Mouse (Mus musculus) kidney, postnatal 0 days (tissue): ENCODE measurements around the gene Ormdl3. TPM values are rescaled to one million over a fixed set of nuclear protein-coding genes. Genes with fewer than 3 reads are reported as not detected.
A peak's percentile ranks its signal among the peaks of the same experiment; 100 is the strongest.

Experiments
- ATAC-seq: fragments of 200-750 bp; cut with Nextera tagmentation; replicated peaks from 2 replicates; pipeline ENCODE4 v1.8.0; 2017; ENCODE audit warnings: low read depth, moderate number of reproducible peaks, moderate TSS enrichment, moderate library complexity; ENCODE audit not compliant: low FRiP score
- DNase-seq: peaks from one replicate; pipeline ENCODE4 v3.0.0-alpha.2; 2016; ENCODE audit warnings: low spot score
- H3K27ac ChIP-seq: fragments of 300-500 bp; sonication (generic); 2 replicates; pipeline ENCODE4 v1.5.1; 2014; ENCODE audit warnings: mild to moderate bottlenecking
- H3K27me3 ChIP-seq: fragments of 300-500 bp; sonication (generic); 2 replicates; pipeline ENCODE4 v1.6.1; 2014; ENCODE audit warnings: low read length, mixed read lengths; ENCODE audit not compliant: insufficient read depth
- H3K36me3 ChIP-seq: fragments of 300-500 bp; sonication (generic); 2 replicates; pipeline ENCODE4 v1.6.1; 2014; ENCODE audit warnings: low read length, mixed read lengths; ENCODE audit not compliant: insufficient read depth
- H3K4me1 ChIP-seq: fragments of 300-500 bp; sonication (generic); replicated peaks from 2 replicates; pipeline ENCODE4 v1.6.1; 2014; ENCODE audit warnings: antibody characterized with exemption, low read length, mixed read lengths; ENCODE audit not compliant: insufficient read depth
- H3K4me2 ChIP-seq: fragments of 300-500 bp; sonication (generic); 2 replicates; pipeline ENCODE4 v1.6.1; 2014; ENCODE audit warnings: mild to moderate bottlenecking, low read length, moderate library complexity, mixed read lengths
- H3K4me3 ChIP-seq: fragments of 300-500 bp; sonication (generic); replicated peaks from 2 replicates; pipeline ENCODE4 v1.5.1; 2014; ENCODE audit warnings: low read depth, low read length
- H3K9ac ChIP-seq: fragments of 300-500 bp; sonication (generic); 2 replicates; pipeline ENCODE4 v1.6.1; 2014; ENCODE audit warnings: low read depth, low read length
- H3K9me3 ChIP-seq: fragments of 300-500 bp; sonication (generic); replicated peaks from 2 replicates; pipeline ENCODE4 v1.6.1; 2016; ENCODE audit warnings: low read length, inconsistent platforms, mixed read lengths
- CTCF ChIP-seq: IDR thresholded peaks from 2 replicates; pipeline ENCODE4 v1.5.1; 2016; ENCODE audit warnings: antibody characterized with exemption, low read depth, mild to moderate bottlenecking, moderate library complexity
- WGBS: fragments of 180-500 bp; shearing (Covaris S2); extraction: QIAGEN DNeasy Blood & Tissue Kit; methylation state at CpG from one replicate; pipeline ENCODE4 v1.1.7; 2014; 5-methylcytosine and 5-hydroxymethylcytosine counted together
- polyA plus RNA-seq: library from polyadenylated mRNA; unstranded; fragments of >200 nt; fragmentation: Nextera tagmentation; extraction: Ambion mirVana; gene quantifications from 2 replicates; pipeline ENCODE4 v1.2.1, GENCODE M21; 2015

Gene Ormdl3
- polyA plus RNA-seq, 1 experiment from 2014 or later = 50.1 TPM

GRCm38 (mm10) chr11:98598851-98599290 is 11.7 kb upstream of the Ormdl3 start:
- no peak overlapping the region for H3K4me3 ChIP-seq
- 0 out of 2 replicates have a peak, but pooled peaks cover 6% of the 10 kb centered on the region for H3K4me1 ChIP-seq
- ATAC-seq = no peak
- H3K27me3 ChIP-seq = peaks cover 8% of the 10 kb centered on the region; the same call in 1 of the 2 replicates
- H3K9me3 ChIP-seq = no peaks in the 10 kb centered on the region
- WGBS = 57% methylated on average over 18 of the region's 18 CpGs
- no peak for TF ChIP-seq CTCF
- no peak overlapping the region for H3K9ac ChIP-seq
- H3K4me2 ChIP-seq = no peak overlapping the region
- no peaks in the 10 kb centered on the region for H3K36me3 ChIP-seq
- DNase-seq = no peak
- no peak overlapping the region for H3K27ac ChIP-seq

DNA sequence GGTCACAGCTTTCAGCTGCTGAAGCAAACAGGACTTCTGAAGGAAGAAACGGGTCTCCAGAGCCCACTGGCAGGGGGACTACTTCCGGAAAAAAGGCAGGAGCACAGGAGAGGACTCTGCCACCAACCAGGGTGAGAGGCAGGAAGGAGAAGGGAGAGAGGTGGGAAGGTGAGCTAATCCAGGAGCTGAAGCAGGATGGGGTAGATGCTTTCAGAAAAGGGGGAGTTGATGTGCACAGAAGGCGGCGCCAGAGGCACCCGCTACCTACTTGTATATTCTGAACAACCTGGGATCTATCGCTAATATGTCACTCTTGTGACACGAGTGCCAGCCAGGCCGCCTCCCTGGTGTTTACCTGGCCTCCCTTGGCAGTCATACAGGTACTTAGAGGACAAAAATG is 10.8 kb upstream of the Ormdl3 start, which contains the start of gene Lrrc3c:
Gene Lrrc3c (plus strand): TSS at position 301 of the 400 bp plus-strand sequence.
- H3K4me3 ChIP-seq = no peak within 1 kb of the TSS
- H3K4me1 ChIP-seq = 0 out of 2 replicates have a peak, but pooled peaks cover 6% of the 10 kb centered on the region
- no peak for TF ChIP-seq CTCF
- no peak for ATAC-seq
- 79% methylated on average over 8 of the region's 8 CpGs for WGBS
- H3K27ac ChIP-seq = no peak within 1 kb of the TSS
- no peaks in the 10 kb centered on the region for H3K9me3 ChIP-seq
- H3K27me3 ChIP-seq = peaks cover 8% of the 10 kb centered on the region; the same call in 1 of the 2 replicates
- DNase-seq = no peak
- no peaks in the 10 kb centered on the region for H3K36me3 ChIP-seq
- H3K4me2 ChIP-seq = no peak within 1 kb of the TSS
- no peak within 1 kb of the TSS for H3K9ac ChIP-seq

- H3K27ac ChIP-seq = no peak overlapping the region
- peaks cover 8% of the 10 kb centered on the region; the same call in 1 of the 2 replicates for H3K27me3 ChIP-seq
- no peak overlapping the region for H3K4me3 ChIP-seq
- peak; percentile 37; the same call in 1 of the 2 replicates for ATAC-seq
- H3K4me1 ChIP-seq = 0 out of 2 replicates have a peak, but pooled peaks cover 5% of the 10 kb centered on the region
- no peak overlapping the region for H3K9ac ChIP-seq
- WGBS = 41% methylated on average over 5 of the region's 6 CpGs
- H3K36me3 ChIP-seq = no peaks in the 10 kb centered on the region
- peak; percentile 86 for TF ChIP-seq CTCF
- no peak overlapping the region for H3K4me2 ChIP-seq
- H3K9me3 ChIP-seq = no peaks in the 10 kb centered on the region
- peak; percentile 89 for DNase-seq
Measured at GRCm38 (mm10) chr11:98597363-98597762, 10.2 kb upstream of the Ormdl3 start.

- Histone ChIP-seq H3K27me3 (peaks cover 4% of the 10 kb centered on the region; the same call in 1 of the 2 replicates), H3K36me3 (no peaks in the 10 kb centered on the region)
Measured at GRCm38 (mm10) chr11:98595955-98596354, 8.8 kb upstream of the Ormdl3 start.

DNA sequence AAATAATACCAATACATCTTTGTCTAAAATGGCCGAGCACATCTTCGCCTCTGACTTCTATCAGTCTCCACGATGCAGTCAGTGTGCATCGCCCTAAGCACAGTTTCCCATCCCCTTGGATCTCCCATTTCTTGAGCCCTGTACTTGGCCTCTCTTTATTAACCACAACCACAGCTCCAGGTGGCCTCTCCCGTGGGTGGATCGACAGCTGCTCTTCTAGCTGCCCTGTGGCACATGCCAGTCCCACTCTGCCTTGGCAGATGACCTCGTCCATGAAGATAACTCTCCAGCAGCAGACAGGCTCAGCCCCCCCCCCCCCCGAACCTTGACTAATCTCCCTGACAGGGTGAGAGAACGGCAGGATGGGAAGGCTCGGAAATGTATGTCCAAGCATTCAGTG is 8.3 kb upstream of the Ormdl3 start:
- Histone ChIP-seq H3K9me3 (no peaks in the 10 kb centered on the region), H3K4me2 (no peak overlapping the region), H3K9ac (no peak overlapping the region), H3K27me3 (no peaks in the 10 kb centered on the region), H3K36me3 (no peaks in the 10 kb centered on the region), H3K4me1 (no peaks in the 10 kb centered on the region), H3K27ac (no peak overlapping the region), H3K4me3 (no peak overlapping the region)
- no peak for TF ChIP-seq CTCF
- ATAC-seq = no peak
- no peak for DNase-seq
- 77% methylated on average over 10 of the region's 10 CpGs for WGBS

More at GRCm38 (mm10) chr11:98595955-98596354, 8.8 kb upstream of the Ormdl3 start:
- H3K9me3 ChIP-seq = no peaks in the 10 kb centered on the region
- H3K9ac ChIP-seq = no peak overlapping the region
- no peak overlapping the region for H3K4me3 ChIP-seq
- TF ChIP-seq CTCF = no peak
- H3K4me2 ChIP-seq = no peak overlapping the region
- 87% methylated on average over 3 of the region's 3 CpGs for WGBS
- no peak for DNase-seq
- H3K27ac ChIP-seq = no peak overlapping the region
- H3K4me1 ChIP-seq = no peaks in the 10 kb centered on the region
- ATAC-seq = no peak

GRCm38 (mm10) chr11:98595021-98595420 is 7.9 kb upstream of the Ormdl3 start:
- 67% methylated on average over 6 of the region's 6 CpGs for WGBS
- no peak overlapping the region for H3K9ac ChIP-seq
- H3K4me2 ChIP-seq = no peak overlapping the region
- H3K4me1 ChIP-seq = no peaks in the 10 kb centered on the region
- no peak for DNase-seq
- H3K36me3 ChIP-seq = no peaks in the 10 kb centered on the region
- H3K27ac ChIP-seq = no peak overlapping the region
- no peak for ATAC-seq
- no peaks in the 10 kb centered on the region for H3K27me3 ChIP-seq
- TF ChIP-seq CTCF = no peak
- no peaks in the 10 kb centered on the region for H3K9me3 ChIP-seq
- H3K4me3 ChIP-seq = no peak overlapping the region
